Mouse (Mus musculus): ENCODE data around the gene Cdhr2.

DNA sequence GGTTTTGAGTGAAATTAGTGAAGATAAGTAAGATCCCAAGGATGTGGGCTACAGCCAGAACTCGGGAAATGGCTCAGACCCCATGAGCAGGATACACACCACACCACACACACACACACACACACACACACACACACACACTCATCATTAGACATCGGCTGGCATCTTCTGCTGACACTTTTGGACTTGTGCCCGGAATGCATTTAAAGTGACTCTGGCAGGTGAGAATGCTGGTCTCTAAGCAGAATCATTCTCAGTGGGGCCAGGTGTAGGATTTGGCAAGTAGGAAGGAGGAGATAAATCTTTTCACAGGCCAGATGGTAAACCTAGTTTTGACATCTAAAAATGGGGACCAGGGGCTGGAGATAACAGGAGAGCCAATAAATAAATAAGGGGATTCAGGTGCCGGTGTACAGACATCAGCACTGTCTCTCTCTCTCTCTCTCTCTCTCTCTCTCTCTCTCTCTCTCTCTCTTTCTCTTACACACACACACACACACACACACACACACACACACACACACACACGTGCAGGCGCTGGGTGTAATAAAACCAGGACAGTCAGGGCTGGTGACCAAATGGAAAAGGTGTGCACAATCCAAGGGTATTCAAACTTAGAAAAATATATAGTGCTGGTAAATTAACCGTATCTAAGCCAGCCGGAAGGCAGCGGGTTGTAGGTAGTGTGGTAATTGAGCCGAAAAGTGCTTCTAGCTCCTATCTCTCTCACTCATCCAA is 56.0 kb downstream of the Cdhr2 start:
- TF ChIP-seq GATA1 (IDR thresholded peaks at IDR 0.05; ENCODE audit: borderline replicate concordance, low read length) (no peak), FLI1 (IDR thresholded peaks at IDR 0.05; ENCODE audit: low read length) (no peak)
